Mouse (Mus musculus): ENCODE measurements around the gene Vmn1r24. TPM values are rescaled to one million over a fixed set of nuclear protein-coding genes. Genes with fewer than 3 reads are reported as not detected.
"Not testable (repeated sequence)": the region's sequence is repeated elsewhere in the genome, so short reads cannot be mapped to it uniquely, and the experiment has no call there.

Gene Vmn1r24
- not detected in 2 replicates for polyA plus RNA-seq (2014; fragmentation: Nextera tagmentation; extraction: Ambion mirVana)

DNA sequence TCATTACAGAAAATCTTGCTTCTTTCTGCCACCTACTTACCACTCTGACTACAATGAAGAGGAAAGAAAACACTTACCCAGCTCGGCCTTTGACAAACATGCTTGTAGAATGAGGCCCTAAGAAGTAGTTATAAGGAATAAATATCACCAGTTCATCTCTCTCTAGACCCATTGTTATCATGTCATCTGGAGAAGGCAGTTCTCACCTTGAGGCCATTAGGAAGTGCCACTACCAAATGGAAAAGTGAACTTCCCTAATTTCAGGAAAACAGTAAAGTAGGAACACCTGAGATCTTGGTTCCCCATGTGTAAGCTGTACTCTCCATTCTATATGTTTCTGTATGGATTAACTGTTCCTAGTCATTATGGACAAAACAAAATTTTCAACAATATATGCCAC lies at the start of gene Vmn1r24:
Gene Vmn1r24 (minus strand): TSS at position 101 of the 400 bp plus-strand sequence.
- not testable (repeated sequence) for H3K4me3 ChIP-seq (ENCODE audit: low read depth, low read length); H3K36me3 ChIP-seq (ENCODE audit: control insufficient read depth, insufficient read depth, low read length); DNase-seq (ENCODE audit: low spot score, missing footprints); H3K9me3 ChIP-seq (ENCODE audit: control insufficient read depth, low read length); H3K4me1 ChIP-seq (ENCODE audit: control insufficient read depth, insufficient read depth, low read length); H3K4me2 ChIP-seq; ATAC-seq (ENCODE audit: low FRiP score); H3K27me3 ChIP-seq (ENCODE audit: control insufficient read depth, insufficient read depth, low read length); H3K9ac ChIP-seq (ENCODE audit: low read length); H3K27ac ChIP-seq (ENCODE audit: low read depth, low read length)
- WGBS, result 78% methylated on average over 1 of the region's 1 CpGs

DNA sequence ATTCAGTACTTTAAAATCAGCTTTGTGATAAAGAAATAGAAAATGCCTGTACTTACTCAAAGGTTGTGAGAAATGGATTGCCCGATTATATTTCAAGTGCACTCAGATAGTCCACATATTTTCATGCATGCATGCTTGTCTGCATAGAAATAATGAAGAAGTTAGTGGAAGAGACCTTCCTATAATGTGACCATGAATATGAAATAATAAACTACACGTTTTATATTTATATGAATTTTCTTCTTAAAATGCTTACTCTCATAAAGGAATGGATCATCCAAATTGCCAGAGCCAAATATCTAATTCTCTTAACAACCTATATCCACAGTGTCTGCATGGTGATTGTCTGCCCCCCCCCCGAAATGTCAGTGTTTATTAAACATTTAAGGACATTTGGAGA lies 19.4 kb upstream of the Vmn1r24 start, which contains the start of gene Vmn1r25:
Gene Vmn1r25 (minus strand): TSS at position 101 of the 400 bp plus-strand sequence.
- WGBS, result 67% methylated on average over 3 of the region's 3 CpGs
- Histone ChIP-seq H3K36me3 (ENCODE audit: control insufficient read depth, insufficient read depth, low read length) (no peaks in the 10 kb centered on the region), H3K4me2 (no peak within 1 kb of the TSS), H3K9ac (ENCODE audit: low read length) (no peak within 1 kb of the TSS), H3K9me3 (ENCODE audit: control insufficient read depth, low read length) (no peaks in the 10 kb centered on the region), H3K4me1 (ENCODE audit: control insufficient read depth, insufficient read depth, low read length) (no peaks in the 10 kb centered on the region), H3K27ac (ENCODE audit: low read depth, low read length) (no peak within 1 kb of the TSS), H3K27me3 (ENCODE audit: control insufficient read depth, insufficient read depth, low read length) (no peaks in the 10 kb centered on the region), H3K4me3 (ENCODE audit: low read depth, low read length) (no peak within 1 kb of the TSS)
- ATAC-seq (ENCODE audit: low FRiP score) (no peak), DNase-seq (ENCODE audit: low spot score, missing footprints) (no peak)

GRCm38 (mm10) chr6:57926738-57927137 lies 34.6 kb downstream of the Vmn1r24 start, which contains the start of gene Vmn1r23:
Gene Vmn1r23 (minus strand): TSS chr6:57926838.
- 94% methylated on average over 1 of the region's 1 CpGs for whole genome bisulfite sequencing
- Histone ChIP-seq H3K4me1 (ENCODE audit: control insufficient read depth, insufficient read depth, low read length) (no peaks in the 10 kb centered on the region), H3K9ac (ENCODE audit: low read length) (no peak within 1 kb of the TSS), H3K36me3 (ENCODE audit: control insufficient read depth, insufficient read depth, low read length) (no peaks in the 10 kb centered on the region), H3K9me3 (ENCODE audit: control insufficient read depth, low read length) (no peaks in the 10 kb centered on the region), H3K27ac (ENCODE audit: low read depth, low read length) (no peak within 1 kb of the TSS), H3K4me2 (no peak within 1 kb of the TSS), H3K4me3 (ENCODE audit: low read depth, low read length) (no peak within 1 kb of the TSS), H3K27me3 (ENCODE audit: control insufficient read depth, insufficient read depth, low read length) (no peaks in the 10 kb centered on the region)
- ATAC-seq (ENCODE audit: low FRiP score), result no peak
- no peak for DNase-seq (ENCODE audit: low spot score, missing footprints)

DNA sequence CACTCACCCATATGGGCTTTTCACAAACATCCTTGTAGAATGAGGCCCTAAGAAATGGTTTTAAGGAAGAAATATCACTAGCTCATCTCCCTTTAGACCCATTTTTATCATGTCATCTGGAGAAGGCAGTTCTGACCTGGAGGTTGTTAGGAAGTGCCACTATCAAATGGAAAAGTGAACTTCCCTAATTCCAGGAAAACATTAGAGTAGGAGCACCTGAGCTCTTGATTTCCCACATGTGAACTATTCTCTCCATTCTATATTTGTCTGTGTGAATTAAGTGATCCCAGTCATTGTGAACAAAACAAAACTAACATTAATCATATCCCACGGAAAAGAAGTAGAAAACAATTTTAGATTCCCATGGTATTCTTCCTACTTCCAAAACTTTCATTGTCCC lies 53.4 kb downstream of the Vmn1r24 start, which contains the start of gene Vmn1r22:
Gene Vmn1r22 (minus strand): TSS at position 101 of the 400 bp plus-strand sequence.
- no peak within 1 kb of the TSS for H3K27ac ChIP-seq (ENCODE audit: low read depth, low read length)
- H3K4me2 ChIP-seq, result no peak within 1 kb of the TSS
- ATAC-seq (ENCODE audit: low FRiP score) (no peak), DNase-seq (ENCODE audit: low spot score, missing footprints) (no peak)
- no peaks in the 10 kb centered on the region for H3K4me1 ChIP-seq (ENCODE audit: control insufficient read depth, insufficient read depth, low read length)
- no peaks in the 10 kb centered on the region for H3K9me3 ChIP-seq (ENCODE audit: control insufficient read depth, low read length)
- 81% methylated on average over 1 of the region's 1 CpGs for WGBS
- H3K36me3 ChIP-seq (ENCODE audit: control insufficient read depth, insufficient read depth, low read length), result no peaks in the 10 kb centered on the region
- H3K9ac ChIP-seq (ENCODE audit: low read length), result no peak within 1 kb of the TSS
- H3K27me3 ChIP-seq (ENCODE audit: control insufficient read depth, insufficient read depth, low read length), result no peaks in the 10 kb centered on the region
- no peak within 1 kb of the TSS for H3K4me3 ChIP-seq (ENCODE audit: low read depth, low read length)

Other genes with a start within 250 kb of the Vmn1r24 start
- 61.1 and 71.1 TPM in 2 replicates for gene Vopp1, start 136.3 kb downstream of the Vmn1r24 start, polyA plus RNA-seq (2014; fragmentation: Nextera tagmentation; extraction: Ambion mirVana)
- not detected in 2 replicates for gene Vmn1r21, start 111.2 kb downstream of the Vmn1r24 start, polyA plus RNA-seq (2014; fragmentation: Nextera tagmentation; extraction: Ambion mirVana)
- gene Vmn1r22, start 53.5 kb downstream of the Vmn1r24 start, polyA plus RNA-seq (2014; fragmentation: Nextera tagmentation; extraction: Ambion mirVana), result not detected in 2 replicates
- not detected in 2 replicates for gene Vmn1r23, start 34.7 kb downstream of the Vmn1r24 start, polyA plus RNA-seq (2014; fragmentation: Nextera tagmentation; extraction: Ambion mirVana)
- gene Vmn1r25, start 19.3 kb upstream of the Vmn1r24 start, polyA plus RNA-seq (2014; fragmentation: Nextera tagmentation; extraction: Ambion mirVana), result not detected in 2 replicates
- not detected in 2 replicates for gene Vmn1r26, start 53.7 kb upstream of the Vmn1r24 start, polyA plus RNA-seq (2014; fragmentation: Nextera tagmentation; extraction: Ambion mirVana)